Mouse (Mus musculus): ENCODE measurements around the gene Galt.
"Not testable (repeated sequence)": the region's sequence is repeated elsewhere in the genome, so short reads cannot be mapped to it uniquely, and the experiment has no call there.

Galt gene

GRCm38 (mm10) chr4:41762688-41763114, 7.7 kb downstream of the Galt start:
- in situ Hi-C loops (cut with MboI; ENCODE audit: low pct_unique_long_range_greater_than_20kb in 1 of 2, low sequenced_read_pairs in 2 of 2, unreplicated experiment in 1 of 2) = not testable (repeated sequence)

- in situ Hi-C loops (cut with MboI; ENCODE audit: low pct_unique_long_range_greater_than_20kb in 1 of 2, low sequenced_read_pairs in 2 of 2, unreplicated experiment in 1 of 2) = not testable (repeated sequence)
These were observed 8.1 kb downstream of the Galt start for GRCm38 (mm10) chr4:41763176-41763575.

- in situ Hi-C loops (cut with MboI; ENCODE audit: low pct_unique_long_range_greater_than_20kb in 1 of 2, low sequenced_read_pairs in 2 of 2, unreplicated experiment in 1 of 2) = not testable (repeated sequence)
These were observed 12.3 kb downstream of the Galt start for GRCm38 (mm10) chr4:41767301-41767700.

GRCm38 (mm10) chr4:41772946-41773345, 17.9 kb downstream of the Galt start:
- in situ Hi-C loops (cut with MboI; ENCODE audit: low pct_unique_long_range_greater_than_20kb in 1 of 2, low sequenced_read_pairs in 2 of 2, unreplicated experiment in 1 of 2) = not testable (repeated sequence)

GRCm38 (mm10) chr4:41773502-41773901, 18.5 kb downstream of the Galt start:
- in situ Hi-C loops (cut with MboI; ENCODE audit: low pct_unique_long_range_greater_than_20kb in 1 of 2, low sequenced_read_pairs in 2 of 2, unreplicated experiment in 1 of 2) = not testable (repeated sequence)

- in situ Hi-C loops (cut with MboI; ENCODE audit: low pct_unique_long_range_greater_than_20kb in 1 of 2, low sequenced_read_pairs in 2 of 2, unreplicated experiment in 1 of 2) = not testable (repeated sequence)
These were observed 19.0 kb downstream of the Galt start, which contains the start of gene Ccl27a for GRCm38 (mm10) chr4:41774002-41774401. TSS of gene Ccl27a (minus strand) at chr4:41774247.

- in situ Hi-C loops (cut with MboI; ENCODE audit: low pct_unique_long_range_greater_than_20kb in 1 of 2, low sequenced_read_pairs in 2 of 2, unreplicated experiment in 1 of 2) = not testable (repeated sequence)
These were observed 19.5 kb downstream of the Galt start for GRCm38 (mm10) chr4:41774506-41774905.

GRCm38 (mm10) chr4:41775840-41776239, 20.8 kb downstream of the Galt start:
- in situ Hi-C loops (cut with MboI; ENCODE audit: low pct_unique_long_range_greater_than_20kb in 1 of 2, low sequenced_read_pairs in 2 of 2, unreplicated experiment in 1 of 2) = not testable (repeated sequence)

- in situ Hi-C loops (cut with MboI; ENCODE audit: low pct_unique_long_range_greater_than_20kb in 1 of 2, low sequenced_read_pairs in 2 of 2, unreplicated experiment in 1 of 2) = not testable (repeated sequence)
These were observed 26.2 kb downstream of the Galt start for GRCm38 (mm10) chr4:41781271-41781670.

GRCm38 (mm10) chr4:41781748-41782485, 26.9 kb downstream of the Galt start:
- in situ Hi-C loops (cut with MboI; ENCODE audit: low pct_unique_long_range_greater_than_20kb in 1 of 2, low sequenced_read_pairs in 2 of 2, unreplicated experiment in 1 of 2) = not testable (repeated sequence)

GRCm38 (mm10) chr4:41782711-41783110, 27.7 kb downstream of the Galt start:
- in situ Hi-C loops (cut with MboI; ENCODE audit: low pct_unique_long_range_greater_than_20kb in 1 of 2, low sequenced_read_pairs in 2 of 2, unreplicated experiment in 1 of 2) = not testable (repeated sequence)

- in situ Hi-C loops (cut with MboI; ENCODE audit: low pct_unique_long_range_greater_than_20kb in 1 of 2, low sequenced_read_pairs in 2 of 2, unreplicated experiment in 1 of 2) = not testable (repeated sequence)
These were observed 28.2 kb downstream of the Galt start for GRCm38 (mm10) chr4:41783197-41783596.

All from mouse embryonic stem cell (cell line).